Mouse (Mus musculus) monocyte, adult 2 months (primary cell): ENCODE measurements around the gene A030005L19Rik.
"Not testable (repeated sequence)": the region's sequence is repeated elsewhere in the genome, so short reads cannot be mapped to it uniquely, and the experiment has no call there.

Experiments
- DNase-seq, 2 experiments: peaks; one replicate each; pipeline ENCODE4 v3.0.0; 2022; ENCODE audit warnings: low spot score in 2 of 2, low read depth in 1 of 2

Gene A030005L19Rik

GRCm38 (mm10) chr1:82913025-82913424, at the start of gene A030005L19Rik:
TSS of gene A030005L19Rik (plus strand) at chr1:82913325.
- no peak for DNase-seq

GRCm38 (mm10) chr1:82870202-82870601, 42.9 kb upstream of the A030005L19Rik start:
- no peak for DNase-seq

- no peak for DNase-seq
Observed at GRCm38 (mm10) chr1:82879172-82879571, 34.0 kb upstream of the A030005L19Rik start.

- no peak for DNase-seq
Observed at GRCm38 (mm10) chr1:82880196-82880595, 32.9 kb upstream of the A030005L19Rik start.

- no peak for DNase-seq
Observed at GRCm38 (mm10) chr1:82893269-82893668, 19.9 kb upstream of the A030005L19Rik start.

- no peak for DNase-seq
Observed at GRCm38 (mm10) chr1:82900567-82900966, 12.6 kb upstream of the A030005L19Rik start.

- DNase-seq, result no peak
Observed at GRCm38 (mm10) chr1:82901201-82901600, 11.9 kb upstream of the A030005L19Rik start.

GRCm38 (mm10) chr1:82905886-82906285, 7.2 kb upstream of the A030005L19Rik start:
- no peak for DNase-seq

- not testable (repeated sequence) for DNase-seq
Observed at GRCm38 (mm10) chr1:82913434-82913833, 309 bp downstream of the A030005L19Rik start.

- no peak for DNase-seq
Observed at GRCm38 (mm10) chr1:82924650-82925049, 11.5 kb downstream of the A030005L19Rik start, which contains the start of gene A030014E15Rik. TSS of gene A030014E15Rik (plus strand) at chr1:82924917.

- not testable (repeated sequence) for DNase-seq
Observed at GRCm38 (mm10) chr1:82930558-82930957, 17.4 kb downstream of the A030005L19Rik start.

GRCm38 (mm10) chr1:82931326-82931725, 18.2 kb downstream of the A030005L19Rik start, which contains the start of gene Gm6217:
TSS of gene Gm6217 (minus strand) at chr1:82931399.
- not testable (repeated sequence) for DNase-seq

GRCm38 (mm10) chr1:82938666-82939065, 25.5 kb downstream of the A030005L19Rik start:
- no peak for DNase-seq

- not testable (repeated sequence) for DNase-seq
Observed at GRCm38 (mm10) chr1:82942505-82942904, 29.4 kb downstream of the A030005L19Rik start.

GRCm38 (mm10) chr1:82943295-82943694, 30.2 kb downstream of the A030005L19Rik start, which contains the start of gene A030003K21Rik:
TSS of gene A030003K21Rik (minus strand) at chr1:82943388.
- not testable (repeated sequence) for DNase-seq

- not testable (repeated sequence) for DNase-seq
Observed at GRCm38 (mm10) chr1:82946029-82946428, 32.9 kb downstream of the A030005L19Rik start.

GRCm38 (mm10) chr1:82948601-82949000, 35.5 kb downstream of the A030005L19Rik start:
- no peak for DNase-seq

GRCm38 (mm10) chr1:82955913-82956312, 42.8 kb downstream of the A030005L19Rik start, which contains the start of gene Gm7544:
TSS of gene Gm7544 (minus strand) at chr1:82956013.
- DNase-seq, result not testable (repeated sequence)

GRCm38 (mm10) chr1:82959870-82960385, 46.8 kb downstream of the A030005L19Rik start, which contains the start of gene Gm47955:
TSS of gene Gm47955 (plus strand) at chr1:82960286.
- no peak for DNase-seq
